Mouse (Mus musculus) MEL (cell line): ENCODE measurements around the gene Rtf2. TPM values are rescaled to one million over a fixed set of nuclear protein-coding genes. Genes with fewer than 3 reads are reported as not detected.

Experiments
- DNase-seq: peaks from one replicate; pipeline ENCODE4 v3.0.0; 2011; ENCODE audit warnings: low read depth, low spot score
- H3K27ac ChIP-seq: 2 replicates; pipeline ENCODE4 v1.5.1; 2012; ENCODE audit warnings: low read depth, mild to moderate bottlenecking, control low read depth, low read length, moderate library complexity; ENCODE audit not compliant: control insufficient read depth
- H3K27me3 ChIP-seq, 2 experiments: fragments of 150-350 bp in 1 of 2; sonication (generic) in 1 of 2; 2 replicates each; pipeline ENCODE4 v1.6.1; 2012; ENCODE audit warnings: low read length in 2 of 2, mild to moderate bottlenecking in 2 of 2, improper control_type of control experiment in 1 of 2, moderate library complexity in 1 of 2; ENCODE audit not compliant: insufficient read depth in 2 of 2, control insufficient read depth in 1 of 2
- H3K36me3 ChIP-seq, 2 experiments: 2 replicates each; pipeline ENCODE4 v1.6.1; 2012 to 2014; ENCODE audit warnings: low read length in 2 of 2, improper control_type of control experiment in 1 of 2, inconsistent platforms in 1 of 2, mild to moderate bottlenecking in 1 of 2; ENCODE audit not compliant: insufficient read depth in 2 of 2, control insufficient read depth in 1 of 2
- H3K4me1 ChIP-seq, 2 experiments: fragments of 150-350 bp in 1 of 2; sonication (generic) in 1 of 2; 2 replicates each; pipeline ENCODE4 v1.6.1; 2012; ENCODE audit warnings: low read length in 2 of 2, improper control_type of control experiment in 1 of 2, mild to moderate bottlenecking in 1 of 2; ENCODE audit not compliant: insufficient read depth in 2 of 2, control insufficient read depth in 1 of 2
- H3K4me3 ChIP-seq, 2 experiments: fragments of 150-350 bp in 1 of 2; sonication (generic) in 1 of 2; 2 replicates each; pipeline ENCODE4 v1.5.1; 2012; ENCODE audit warnings: low read depth in 2 of 2, low read length in 2 of 2, mild to moderate bottlenecking in 2 of 2, moderate library complexity in 2 of 2, control low read depth in 1 of 2, improper control_type of control experiment in 1 of 2; ENCODE audit not compliant: control insufficient read depth in 1 of 2, insufficient read depth in 1 of 2
- H3K79me2 ChIP-seq: 2 replicates; pipeline ENCODE4 v1.6.1; 2012; ENCODE audit warnings: mild to moderate bottlenecking, low read length, moderate library complexity; ENCODE audit not compliant: control insufficient read depth, poor library complexity, insufficient read depth
- H3K9ac ChIP-seq: 2 replicates; pipeline ENCODE4 v1.6.1; 2012; ENCODE audit warnings: low read depth, mild to moderate bottlenecking, control low read depth, low read length, moderate library complexity; ENCODE audit not compliant: control insufficient read depth, poor library complexity, severe bottlenecking
- H3K9me3 ChIP-seq: fragments of 150-350 bp; sonication (generic); replicated peaks from 2 replicates; pipeline ENCODE4 v1.6.1; 2012; ENCODE audit warnings: mild to moderate bottlenecking, low read length, improper control_type of control experiment, moderate library complexity; ENCODE audit not compliant: insufficient read depth
- BHLHE40 ChIP-seq: IDR thresholded peaks from 2 replicates; pipeline ENCODE4 v1.6.1; 2012; ENCODE audit warnings: low read depth, mild to moderate bottlenecking, inconsistent platforms, low read length, improper control_type of control experiment, borderline replicate concordance
- CHD1 ChIP-seq: IDR thresholded peaks from 2 replicates; pipeline ENCODE4 v1.6.1; 2012; ENCODE audit warnings: low read depth, mild to moderate bottlenecking, inconsistent platforms, low read length, improper control_type of control experiment
- CHD2 ChIP-seq: IDR thresholded peaks from 2 replicates; pipeline ENCODE4 v1.6.1; 2011; ENCODE audit warnings: low read length, improper control_type of control experiment
- E2F4 ChIP-seq: IDR thresholded peaks from 2 replicates; pipeline ENCODE4 v1.6.1; 2011; ENCODE audit warnings: low read depth, low read length, improper control_type of control experiment, borderline replicate concordance
- ELF1 ChIP-seq: IDR thresholded peaks from 2 replicates; pipeline ENCODE4 v1.6.1; 2014; ENCODE audit warnings: low read depth, mild to moderate bottlenecking, inconsistent platforms, low read length, improper control_type of control experiment, moderate library complexity
- EP300 ChIP-seq, 2 experiments: IDR thresholded peaks; 2 replicates each; pipeline ENCODE4 v1.6.1; 2011; ENCODE audit warnings: improper control_type of control experiment in 2 of 2, low read length in 2 of 2, low read depth in 1 of 2, mild to moderate bottlenecking in 1 of 2
- ETS1 ChIP-seq: IDR thresholded peaks from 2 replicates; pipeline ENCODE4 v1.6.1; 2012; ENCODE audit warnings: low read depth, mild to moderate bottlenecking, inconsistent platforms, low read length, improper control_type of control experiment, moderate library complexity
- GABPA ChIP-seq: IDR thresholded peaks from 2 replicates; pipeline ENCODE4 v1.6.1; 2012; ENCODE audit warnings: low read depth, mild to moderate bottlenecking, inconsistent platforms, low read length, improper control_type of control experiment, moderate library complexity
- GATA1 ChIP-seq: IDR thresholded peaks from 2 replicates; pipeline ENCODE4 v1.6.1; 2011; ENCODE audit warnings: low read depth, low read length, improper control_type of control experiment
- HCFC1 ChIP-seq: IDR thresholded peaks from 2 replicates; pipeline ENCODE4 v1.6.1; 2012; ENCODE audit warnings: low read depth, mild to moderate bottlenecking, inconsistent platforms, low read length, improper control_type of control experiment, moderate library complexity
- JUND ChIP-seq: IDR thresholded peaks from 2 replicates; pipeline ENCODE4 v1.6.1; 2011; ENCODE audit warnings: low read depth, mild to moderate bottlenecking, improper control_type of control experiment, low read length
- KAT2A ChIP-seq: conservative IDR thresholded peaks from 2 replicates; pipeline ENCODE4 v1.6.1; 2012; ENCODE audit warnings: low read depth, low read length, improper control_type of control experiment, inconsistent platforms
- MAFK ChIP-seq: IDR thresholded peaks from 2 replicates; pipeline ENCODE4 v1.6.1; 2011; ENCODE audit warnings: low read depth, mild to moderate bottlenecking, low read length, improper control_type of control experiment, borderline replicate concordance
- MAX ChIP-seq: IDR thresholded peaks from 2 replicates; pipeline ENCODE4 v1.6.1; 2011; ENCODE audit warnings: low read length, improper control_type of control experiment
- MAZ ChIP-seq: IDR thresholded peaks from 2 replicates; pipeline ENCODE4 v1.6.1; 2012; ENCODE audit warnings: low read depth, mild to moderate bottlenecking, inconsistent platforms, low read length, improper control_type of control experiment
- MXI1 ChIP-seq: IDR thresholded peaks from 2 replicates; pipeline ENCODE4 v1.6.1; 2011; ENCODE audit warnings: mild to moderate bottlenecking, low read depth, low read length, improper control_type of control experiment
- MYB ChIP-seq: IDR thresholded peaks from 2 replicates; pipeline ENCODE4 v1.6.1; 2011; ENCODE audit warnings: mild to moderate bottlenecking, low read depth, low read length, improper control_type of control experiment
- MYC ChIP-seq: IDR thresholded peaks from 2 replicates; pipeline ENCODE4 v1.6.1; 2011; ENCODE audit warnings: low read depth, mild to moderate bottlenecking, low read length, improper control_type of control experiment, moderate library complexity
- NELFE ChIP-seq: IDR thresholded peaks from 2 replicates; pipeline ENCODE4 v1.6.1; 2011; ENCODE audit warnings: low read depth, low read length, improper control_type of control experiment
- POLR2A ChIP-seq, 2 experiments: IDR thresholded peaks; 2 replicates each; pipeline ENCODE4 v1.6.1; 2011 to 2012; ENCODE audit warnings: low read length in 2 of 2, mild to moderate bottlenecking in 2 of 2, control low read depth in 1 of 2, improper control_type of control experiment in 1 of 2, low read depth in 1 of 2, moderate library complexity in 1 of 2; ENCODE audit not compliant: control insufficient read depth in 1 of 2, insufficient read depth in 1 of 2, poor library complexity in 1 of 2
- POLR2AphosphoS2 ChIP-seq: IDR thresholded peaks from 2 replicates; pipeline ENCODE4 v1.6.1; 2011; ENCODE audit warnings: low read length, improper control_type of control experiment
- POLR2AphosphoS5 ChIP-seq: IDR thresholded peaks from 2 replicates; pipeline ENCODE4 v1.6.1; 2012; ENCODE audit warnings: low read depth, borderline replicate concordance, mild to moderate bottlenecking, inconsistent platforms, low read length, moderate library complexity, mixed read lengths
- RAD21 ChIP-seq: IDR thresholded peaks from 2 replicates; pipeline ENCODE4 v1.6.1; 2011; ENCODE audit warnings: mild to moderate bottlenecking, low read depth, low read length, improper control_type of control experiment
- RCOR1 ChIP-seq: IDR thresholded peaks from 2 replicates; pipeline ENCODE4 v1.6.1; 2012; ENCODE audit warnings: low read depth, mild to moderate bottlenecking, inconsistent platforms, low read length, improper control_type of control experiment
- SIN3A ChIP-seq: IDR thresholded peaks from 2 replicates; pipeline ENCODE4 v1.6.1; 2012; ENCODE audit warnings: low read length, improper control_type of control experiment, inconsistent platforms
- SMC3 ChIP-seq: IDR thresholded peaks from 2 replicates; pipeline ENCODE4 v1.6.1; 2011; ENCODE audit warnings: low read depth, low read length, improper control_type of control experiment
- TAL1 ChIP-seq: IDR thresholded peaks from 2 replicates; pipeline ENCODE4 v1.6.1; 2012; ENCODE audit warnings: mild to moderate bottlenecking, inconsistent platforms, low read length, moderate library complexity, mixed read lengths
- TBP ChIP-seq: IDR thresholded peaks from 2 replicates; pipeline ENCODE4 v1.8.0; 2011; ENCODE audit warnings: low read depth, low read length, improper control_type of control experiment
- TCF12 ChIP-seq: IDR thresholded peaks from 2 replicates; pipeline ENCODE4 v1.6.1; 2014; ENCODE audit warnings: low read depth, mild to moderate bottlenecking, inconsistent platforms, low read length, improper control_type of control experiment, moderate library complexity
- UBTF ChIP-seq: IDR thresholded peaks from 2 replicates; pipeline ENCODE4 v1.6.1; 2012; ENCODE audit warnings: low read depth, mild to moderate bottlenecking, inconsistent platforms, low read length, improper control_type of control experiment, moderate library complexity, borderline replicate concordance; ENCODE audit not compliant: insufficient read depth
- USF1 ChIP-seq: IDR thresholded peaks from 2 replicates; pipeline ENCODE4 v1.6.1; 2014; ENCODE audit warnings: low read depth, mild to moderate bottlenecking, inconsistent platforms, low read length, improper control_type of control experiment, moderate library complexity
- USF2 ChIP-seq, 2 experiments: IDR thresholded peaks; 2 replicates each; pipeline ENCODE4 v1.6.1; 2011 to 2012; ENCODE audit warnings: improper control_type of control experiment in 2 of 2, low read length in 2 of 2, borderline replicate concordance in 1 of 2, inconsistent platforms in 1 of 2, low read depth in 1 of 2, mild to moderate bottlenecking in 1 of 2; ENCODE audit not compliant: insufficient read depth in 1 of 2
- ZC3H11A ChIP-seq: IDR thresholded peaks from 2 replicates; pipeline ENCODE4 v1.6.1; 2012; ENCODE audit warnings: low read depth, mild to moderate bottlenecking, inconsistent platforms, low read length, improper control_type of control experiment
- ZKSCAN1 ChIP-seq: IDR thresholded peaks from 2 replicates; pipeline ENCODE4 v1.6.1; 2012; ENCODE audit warnings: low read depth, mild to moderate bottlenecking, inconsistent platforms, low read length, improper control_type of control experiment, moderate library complexity
- ZMIZ1 ChIP-seq: IDR thresholded peaks from 2 replicates; pipeline ENCODE4 v1.6.1; 2012; ENCODE audit warnings: low read depth, mild to moderate bottlenecking, inconsistent platforms, low read length, improper control_type of control experiment, moderate library complexity
- ZNF384 ChIP-seq: IDR thresholded peaks from 2 replicates; pipeline ENCODE4 v1.6.1; 2012; ENCODE audit warnings: low read depth, mild to moderate bottlenecking, inconsistent platforms, low read length, improper control_type of control experiment
- polyA plus RNA-seq, 2 experiments: library from polyadenylated mRNA; stranded (reverse) in 1 of 2; unstranded in 1 of 2; fragments of >175 nt in 1 of 2; fragments of >200 nt in 1 of 2; gene quantifications; 2 replicates each; pipeline versions ENCODE4 v1.2.1 to v1.2.4; 2012; ENCODE audit warnings: low replicate concordance in 2 of 2, low read depth in 1 of 2; ENCODE audit not compliant: insufficient read length in 2 of 2, insufficient read depth in 1 of 2, missing spikeins in 1 of 2
- total RNA-seq: library from RNA; depleted of rRNA; stranded (reverse); fragments of 300-350 nt; gene quantifications from 2 replicates; pipeline ENCODE4 v1.2.3, GENCODE M21; 2012; rRNA removed

The Rtf2 gene
- total RNA-seq = 59.2 and 68.2 TPM in 2 replicates
- polyA plus RNA-seq = 10 to 100 TPM in 1 of 2 experiments, not detected in 1; 81.5 TPM

- Histone ChIP-seq H3K27ac (peak within 1 kb of the TSS; percentile 74), H3K27me3 (no peaks in the 10 kb centered on the region), H3K79me2 (peaks cover 18% of the 10 kb centered on the region), H3K9me3 (no peaks in the 10 kb centered on the region), H3K36me3 (peaks cover 0 to 5% of the 10 kb centered on the region in 2 experiments; a peak in 2 of 4 replicates), H3K4me1 (peaks cover 3 to 7% of the 10 kb centered on the region in 2 experiments; a peak in 3 of 4 replicates), H3K4me3 (peak within 1 kb of the TSS; percentile 66 to 96), H3K9ac (peak within 1 kb of the TSS; percentile 91)
- DNase-seq = peak; percentile 99
- TF ChIP-seq CHD2 (no peak), RCOR1 (no peak), SMC3 (no peak), ELF1 (peak; percentile 99), KAT2A (peak; percentile 69; the same call in 1 of the 2 replicates), USF1 (no peak), MYB (no peak), UBTF (no peak), GABPA (no peak), MAX (peak; percentile 60), EP300 (IDR thresholded peaks at IDR 0.05; ENCODE audit: low read depth in 1 of 2, low read length in 2 of 2) (no peak), JUND (no peak), ZC3H11A (no peak), ZMIZ1 (no peak), E2F4 (no peak), ZNF384 (peak; percentile 84), POLR2A (IDR thresholded peaks at IDR 0.05; ENCODE audit: control insufficient read depth in 1 of 2, insufficient read depth in 1 of 2, low read depth in 1 of 2, low read length in 2 of 2, poor library complexity in 1 of 2) (peak in 1 of 2 experiments; percentile 91; a peak in 2 of 4 replicates), MAZ (peak; percentile 72), ETS1 (no peak), BHLHE40 (no peak), MXI1 (peak; percentile 78), SIN3A (peak; percentile 99), TCF12 (peak; percentile 24; the same call in 1 of the 2 replicates), HCFC1 (peak; percentile 94), ZKSCAN1 (no peak), CHD1 (no peak), USF2 (IDR thresholded peaks at IDR 0.05; ENCODE audit: borderline replicate concordance in 1 of 2, insufficient read depth in 1 of 2, low read depth in 1 of 2, low read length in 2 of 2) (no peak), MAFK (no peak), TBP (0 out of 2 replicates have a peak, but pooled peaks have one; percentile 40), TAL1 (no peak), POLR2AphosphoS5 (no peak), NELFE (peak; percentile 71), POLR2AphosphoS2 (peak; percentile 60; the same call in 1 of the 2 replicates), RAD21 (no peak; the same call in 1 of the 2 replicates), GATA1 (no peak), MYC (peak; percentile 33; the same call in 1 of the 2 replicates)
Measured at GRCm38 (mm10) chr2:172439843-172440639, at the start of gene Rtf2. Gene Rtf2, plus strand, starts transcription at chr2:172440556.
